Mouse (Mus musculus): ENCODE results near the gene Liph.
"Not testable (repeated sequence)": the region's sequence is repeated elsewhere in the genome, so short reads cannot be mapped to it uniquely, and the experiment has no call there.

Liph gene
- long read RNA-seq, experiment 1, result 0 reads
- long read RNA-seq, experiment 2, result 0 reads

DNA sequence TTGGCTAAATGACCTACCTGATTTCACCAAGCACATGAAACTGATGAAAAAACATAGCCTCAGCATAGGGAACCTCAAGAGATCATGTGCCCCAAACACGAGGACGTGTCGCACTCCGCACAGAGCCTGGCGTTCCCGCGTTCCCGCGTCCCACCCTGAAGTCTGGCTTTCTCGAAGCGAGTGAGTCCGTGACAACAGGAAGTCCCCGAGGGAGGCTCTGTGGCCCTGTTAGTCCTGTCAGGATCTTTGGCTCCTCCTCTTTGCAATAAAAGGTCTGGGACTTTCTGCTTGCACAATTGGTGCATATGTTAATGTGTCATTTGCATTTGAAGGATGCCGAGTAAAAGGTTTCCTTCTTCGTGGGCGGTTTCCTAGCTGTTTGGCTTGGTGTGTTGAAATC is at the start of gene Liph:
Liph (minus strand) TSS at position 360 of the 400 bp plus-strand sequence.
- intact Hi-C loops (cut with DNase I), result no loop called here

DNA sequence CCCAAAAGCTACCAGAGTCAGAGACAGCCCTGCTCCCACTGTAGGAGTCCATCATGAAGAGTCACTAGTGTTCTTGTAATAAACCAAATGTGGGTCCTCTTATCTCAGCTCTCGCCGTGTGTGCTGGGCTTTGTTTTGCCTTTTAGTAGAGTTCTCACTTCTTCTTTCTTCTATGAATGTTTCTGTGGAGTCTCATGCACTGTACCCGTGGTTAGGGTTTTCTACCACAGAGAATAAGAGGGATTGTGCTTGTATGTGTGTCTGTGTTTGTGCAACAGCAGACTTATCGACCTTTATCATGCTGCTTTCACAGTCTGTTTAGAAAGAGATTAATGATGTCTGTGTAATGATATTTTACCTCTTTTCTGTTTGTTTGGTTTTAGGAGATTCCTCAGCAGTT is 48.4 kb upstream of the Liph start:
- intact Hi-C loops (cut with DNase I), result no loop called here

DNA sequence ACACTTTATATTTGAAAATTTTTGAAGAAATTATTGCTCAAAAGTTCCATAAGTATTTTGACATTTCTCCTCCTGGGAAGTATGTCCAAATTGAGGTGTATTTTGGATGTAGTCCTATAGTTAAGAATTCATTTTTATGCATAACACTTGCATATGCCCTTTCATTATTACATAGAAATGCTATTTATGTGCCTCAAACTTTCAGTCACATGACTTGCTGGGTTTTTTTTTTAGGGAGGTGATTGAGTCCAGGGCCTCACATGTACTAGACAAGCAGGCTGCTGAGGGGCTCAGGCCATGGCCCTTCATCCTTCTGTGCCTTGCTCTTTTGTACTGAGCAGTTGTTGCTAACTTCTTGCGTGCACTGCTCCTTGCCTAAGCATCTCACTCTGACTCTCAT is 44.5 kb upstream of the Liph start:
- intact Hi-C loops (cut with DNase I), result no loop called here

DNA sequence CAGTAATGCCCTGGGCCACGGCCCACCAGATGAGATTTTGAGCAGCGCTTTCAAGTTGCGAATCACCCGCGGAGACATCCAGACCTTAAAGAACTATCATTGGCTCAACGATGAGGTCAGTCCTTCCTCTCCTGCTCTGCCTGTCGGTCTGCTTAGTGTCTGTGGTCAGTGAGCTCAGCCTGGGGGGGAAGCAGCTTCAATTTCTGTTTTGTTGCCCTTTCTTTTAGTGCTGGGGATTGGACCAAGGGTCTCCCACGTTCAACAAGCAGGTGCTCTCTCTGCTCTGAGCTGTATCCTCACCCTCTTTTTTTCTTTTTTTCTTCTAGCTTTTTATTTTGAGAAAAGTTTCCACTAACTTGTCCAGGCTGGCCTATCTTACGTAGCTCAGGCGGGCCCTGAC is 43.1 kb upstream of the Liph start:
- intact Hi-C loops (cut with DNase I), result no loop called here

DNA sequence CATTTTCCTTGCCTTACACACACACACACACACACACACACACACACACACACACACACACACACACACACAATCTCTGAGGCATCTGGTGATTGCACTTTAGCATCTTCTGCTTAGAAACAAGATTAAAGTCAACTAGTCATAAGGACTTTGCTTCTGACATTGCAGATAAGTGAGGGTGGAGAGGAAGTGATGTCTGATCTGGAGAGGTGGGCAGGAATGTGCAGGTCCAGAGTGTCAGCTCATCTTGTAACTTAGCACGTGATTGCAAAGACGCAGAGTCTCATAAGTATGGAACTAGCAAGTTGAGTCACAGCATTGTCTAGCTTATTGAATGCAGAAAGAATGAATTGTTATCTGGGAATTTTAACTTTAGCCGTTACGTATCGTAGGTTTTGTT is 32.0 kb upstream of the Liph start:
- intact Hi-C loops (cut with DNase I), result no loop called here

DNA sequence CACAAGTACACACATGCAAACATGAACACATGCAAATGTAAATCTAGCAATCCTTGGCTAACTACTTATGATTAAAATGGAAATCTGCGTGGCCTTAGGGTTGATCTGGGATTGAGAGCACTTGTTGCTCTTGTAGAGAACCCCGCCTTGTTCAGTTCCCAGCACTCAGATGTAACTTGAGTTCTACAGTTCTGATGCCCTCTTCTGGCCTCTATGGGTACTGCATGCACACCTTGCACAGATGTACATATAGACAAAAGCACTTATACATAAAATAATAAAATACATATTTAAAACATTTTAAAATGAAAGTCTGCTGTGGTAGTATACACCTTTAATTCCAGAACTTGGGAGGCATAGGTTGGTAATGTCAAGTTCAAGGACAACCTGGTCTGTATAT is 26.7 kb upstream of the Liph start:
- intact Hi-C loops (cut with DNase I), result no loop called here

DNA sequence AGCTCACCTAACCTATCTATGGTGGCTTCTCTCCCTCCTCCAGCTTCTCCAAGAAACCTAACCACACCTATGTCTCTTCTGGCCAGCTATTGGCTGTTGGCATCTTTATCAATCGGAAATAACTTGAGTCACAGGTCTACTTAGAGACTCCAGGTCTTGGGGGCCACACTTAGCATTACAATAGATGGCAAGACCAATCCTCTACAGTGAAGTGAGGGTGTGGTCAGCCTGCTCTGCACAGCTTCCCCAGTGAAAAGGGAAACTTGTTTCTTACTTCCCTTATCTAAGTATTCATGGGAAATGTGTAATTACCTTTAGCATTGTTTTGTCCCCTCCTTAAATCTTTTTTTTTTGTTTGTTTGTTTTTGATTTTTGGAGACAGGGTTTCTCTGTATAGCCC is 20.1 kb upstream of the Liph start:
- intact Hi-C loops (cut with DNase I), result loop anchor here (5.0 kb wide), 1 partner anchor 178 kb away; no protein-coding TSS in a partner anchor

DNA sequence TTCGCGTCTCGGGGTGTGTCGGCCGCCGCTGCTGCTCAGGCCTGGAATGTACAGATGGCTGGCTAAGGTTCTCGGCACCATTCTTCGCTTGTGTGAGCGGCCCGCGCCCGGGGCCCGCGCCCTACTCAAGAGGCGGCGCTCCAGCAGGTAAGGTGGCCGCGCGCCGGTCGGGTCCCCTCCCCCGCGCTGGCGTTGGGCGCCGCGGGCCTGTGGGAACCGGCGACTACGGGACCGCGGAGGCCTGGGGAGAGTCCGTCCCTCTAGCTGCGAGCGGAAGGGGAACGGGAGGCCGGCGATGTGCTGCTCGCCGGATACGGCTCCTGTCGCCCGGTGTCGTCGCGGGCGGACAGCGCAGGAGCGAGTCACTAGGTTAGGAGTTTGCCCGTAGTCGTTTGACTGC is 14.1 kb upstream of the Liph start:
- intact Hi-C loops (cut with DNase I), result no loop called here

DNA sequence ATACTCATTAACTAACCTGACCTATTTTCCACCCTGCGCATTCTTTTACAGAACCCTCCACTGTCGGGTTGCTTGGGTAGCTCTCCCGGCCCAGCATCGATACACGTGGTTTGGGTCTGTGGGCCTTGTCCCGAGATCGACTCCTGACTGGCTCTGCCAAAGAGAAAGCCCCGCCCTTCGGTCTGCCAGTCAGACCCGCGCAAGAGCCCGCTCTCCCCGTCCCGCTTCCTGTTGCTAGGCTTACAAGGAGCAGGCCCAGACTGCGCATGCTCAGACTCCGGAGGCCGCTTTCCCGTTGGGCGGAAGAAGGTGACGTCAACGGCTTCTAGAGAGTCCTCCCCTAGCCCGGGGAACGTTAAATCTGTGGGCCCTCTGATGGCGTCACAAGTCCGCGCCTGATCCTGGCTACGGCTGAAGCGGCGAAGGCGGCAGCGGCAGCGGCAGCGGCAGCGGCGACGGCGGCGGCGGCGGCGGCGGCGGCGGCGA is 13.7 kb upstream of the Liph start, which contains the start of gene Senp2:
Senp2 (plus strand) TSS at position 386 of the 486 bp plus-strand sequence.
- intact Hi-C loops (cut with DNase I), result no loop called here

DNA sequence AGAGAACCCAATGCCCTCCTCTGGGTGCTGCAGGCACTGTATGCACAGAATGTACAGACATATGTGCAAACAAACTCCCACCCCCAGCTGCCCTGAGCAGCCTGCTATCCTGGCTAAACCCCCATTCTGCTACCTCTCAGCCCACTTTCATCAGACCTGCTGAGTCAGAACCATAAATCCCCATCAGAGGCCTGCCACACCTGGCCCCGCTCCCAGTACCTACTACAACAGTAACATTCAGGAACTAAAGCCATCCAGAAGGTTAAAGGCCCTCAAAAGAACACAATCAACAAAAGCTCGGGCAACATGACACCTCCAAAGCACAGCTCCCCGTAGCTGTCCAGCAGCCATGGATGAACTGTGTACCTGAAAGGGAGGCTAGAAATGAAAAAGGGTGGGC is 6.1 kb upstream of the Liph start:
- intact Hi-C loops (cut with DNase I), result loop anchor here (2.0 kb wide), 1 partner anchor 49 kb away; no protein-coding TSS in a partner anchor

DNA sequence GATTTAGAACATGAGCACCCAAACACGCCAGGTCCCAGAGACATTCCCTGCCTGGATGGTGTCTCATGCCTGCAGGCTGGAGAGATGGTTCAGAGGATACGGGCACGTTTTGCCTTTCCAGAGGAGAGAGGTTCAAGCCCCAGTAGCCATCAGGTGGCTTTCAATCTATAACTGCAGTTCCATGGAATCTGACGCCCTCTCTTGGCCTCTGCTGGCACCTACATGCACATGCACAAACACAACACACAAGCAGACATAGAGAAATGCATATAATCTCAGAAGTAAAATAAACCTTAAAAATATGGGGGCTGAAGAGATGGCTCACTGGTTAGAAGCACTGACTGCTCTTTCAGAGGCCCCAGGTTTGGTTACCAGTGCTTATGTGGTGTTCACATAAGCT is 5.7 kb upstream of the Liph start:
- intact Hi-C loops (cut with DNase I), result loop anchor here (2.0 kb wide), 1 partner anchor 48 kb away; no protein-coding TSS in a partner anchor

DNA sequence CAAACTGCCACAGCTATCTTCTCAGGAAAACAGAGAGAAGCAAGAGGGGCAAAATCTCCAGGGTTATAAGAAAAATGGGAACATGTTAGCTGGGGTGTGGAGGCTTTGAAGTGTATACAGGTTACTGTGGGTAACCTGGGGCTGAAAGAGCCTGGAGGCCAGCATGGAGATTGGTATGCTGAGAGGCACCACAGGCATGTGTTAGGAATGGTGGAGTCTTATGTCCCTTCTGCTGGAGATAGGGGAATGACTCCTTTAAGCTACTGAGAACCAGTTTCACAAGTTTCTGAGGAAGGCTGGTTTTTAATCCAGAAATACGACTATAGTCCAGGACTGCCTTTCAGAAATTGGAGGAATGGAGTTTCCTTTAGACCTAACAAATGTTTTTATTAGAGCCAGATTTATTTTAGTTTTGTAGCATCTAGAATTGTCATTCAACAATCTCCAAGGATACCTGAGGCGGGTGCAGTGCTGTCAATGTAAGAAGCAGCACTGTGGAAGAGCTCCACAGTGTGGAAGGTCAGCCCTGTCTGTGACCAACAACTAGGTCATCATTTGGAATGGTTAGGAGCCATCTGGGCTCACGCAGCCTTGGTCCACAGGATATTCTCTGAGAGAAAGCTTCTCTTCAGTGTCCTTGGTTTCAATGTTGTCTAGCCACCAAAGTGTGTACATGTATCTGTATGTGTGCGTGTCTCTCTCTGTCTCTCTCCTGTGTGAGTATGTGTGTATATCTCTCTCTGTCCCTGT is 4.7 kb upstream of the Liph start:
- intact Hi-C loops (cut with DNase I), result loop anchor here (2.0 kb wide), 1 partner anchor 47 kb away; no protein-coding TSS in a partner anchor

DNA sequence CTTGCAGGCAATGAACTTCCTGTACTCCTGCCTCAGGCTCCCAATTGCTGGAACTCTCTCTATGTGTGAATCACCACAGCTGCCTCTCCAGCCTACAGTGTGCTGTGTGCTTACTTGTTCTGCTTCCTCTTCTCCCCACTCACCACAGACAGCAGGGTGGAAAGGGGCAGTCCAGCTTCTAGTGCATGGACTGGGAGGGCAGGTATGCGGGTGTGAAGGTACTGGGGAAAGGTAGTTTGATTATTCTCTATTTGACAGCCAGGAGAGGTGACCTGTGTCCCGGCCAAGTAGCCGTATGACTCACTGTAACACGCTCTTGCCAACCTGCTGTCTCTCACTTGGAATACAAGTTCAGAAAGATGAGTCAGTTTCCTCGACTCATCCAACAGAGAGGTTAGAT is 2.6 kb upstream of the Liph start:
- intact Hi-C loops (cut with DNase I), result no loop called here

DNA sequence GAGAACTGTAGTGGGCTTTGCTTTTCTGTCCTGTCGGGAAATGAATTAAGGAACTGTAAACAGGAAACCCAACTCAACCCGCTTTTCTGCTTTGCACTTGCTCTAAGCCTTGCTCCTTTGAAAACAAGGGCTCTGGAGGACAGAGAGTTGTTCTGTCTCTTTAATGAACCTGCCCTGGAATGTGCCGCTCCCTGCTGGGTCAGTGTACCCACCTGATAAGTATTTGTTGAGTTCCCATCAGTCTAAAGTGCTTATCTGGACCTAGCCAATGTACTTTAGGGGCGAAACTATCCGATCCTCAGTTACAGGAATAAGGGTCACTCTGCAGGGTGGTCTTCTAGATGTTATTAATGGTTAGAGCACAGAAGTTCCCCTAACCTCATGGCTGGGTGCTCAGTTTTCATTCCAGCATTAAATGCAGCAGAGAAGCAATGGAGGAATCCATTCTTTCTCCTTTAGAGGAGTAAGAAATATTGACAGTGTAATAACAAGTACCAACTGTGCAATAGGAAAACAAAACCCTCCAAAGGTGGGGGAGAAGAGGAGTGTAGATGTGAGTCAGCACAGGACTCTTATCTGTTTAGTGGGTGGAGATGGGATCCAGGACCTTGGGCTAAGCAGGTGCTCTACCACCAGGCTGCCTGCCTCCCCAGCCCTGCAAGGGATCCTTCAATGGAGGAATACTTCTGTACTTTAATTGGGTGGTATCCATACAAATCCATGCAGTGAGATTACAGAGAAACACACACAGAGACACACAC is 1.6 kb upstream of the Liph start:
- intact Hi-C loops (cut with DNase I), result no loop called here

DNA sequence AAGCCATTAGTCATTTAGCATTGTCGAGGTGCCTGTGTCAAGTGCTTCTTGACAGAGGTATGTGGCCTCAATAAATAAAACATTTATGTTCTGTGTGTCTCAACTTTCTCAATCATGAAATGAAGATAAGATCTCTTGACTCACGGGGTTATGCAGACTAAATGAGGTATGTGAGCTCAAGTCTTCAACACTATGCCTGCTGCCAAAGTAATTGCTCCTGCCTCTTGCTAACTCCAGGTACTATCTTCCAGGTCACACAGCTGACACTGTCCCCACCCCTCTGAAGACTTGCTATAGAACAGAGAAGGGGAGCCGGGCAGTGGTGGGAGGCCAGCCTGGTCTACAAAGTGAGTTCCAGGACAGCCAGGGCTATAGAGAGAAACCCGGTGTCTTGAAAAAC is 939 bp upstream of the Liph start:
- intact Hi-C loops (cut with DNase I), result no loop called here

DNA sequence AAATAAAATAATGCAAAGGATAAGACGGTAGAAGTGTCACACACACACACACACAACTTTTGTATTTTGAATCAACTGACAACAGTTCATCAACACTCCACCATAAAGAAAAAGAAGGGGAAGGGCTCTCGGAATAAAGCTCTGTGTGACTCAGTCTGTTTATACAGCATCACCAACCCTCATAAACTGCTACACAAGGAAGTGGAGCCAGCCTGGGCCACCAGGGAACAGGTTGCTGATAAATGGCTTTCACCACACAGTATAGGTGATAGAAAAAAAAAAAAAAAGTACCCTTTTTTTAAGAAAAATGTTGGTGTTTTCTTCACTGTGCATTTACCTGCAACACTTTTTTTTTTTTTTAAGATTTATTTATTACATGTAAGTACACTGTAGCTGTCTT is 3.7 kb downstream of the Liph start:
- intact Hi-C loops (cut with DNase I), result no loop called here

DNA sequence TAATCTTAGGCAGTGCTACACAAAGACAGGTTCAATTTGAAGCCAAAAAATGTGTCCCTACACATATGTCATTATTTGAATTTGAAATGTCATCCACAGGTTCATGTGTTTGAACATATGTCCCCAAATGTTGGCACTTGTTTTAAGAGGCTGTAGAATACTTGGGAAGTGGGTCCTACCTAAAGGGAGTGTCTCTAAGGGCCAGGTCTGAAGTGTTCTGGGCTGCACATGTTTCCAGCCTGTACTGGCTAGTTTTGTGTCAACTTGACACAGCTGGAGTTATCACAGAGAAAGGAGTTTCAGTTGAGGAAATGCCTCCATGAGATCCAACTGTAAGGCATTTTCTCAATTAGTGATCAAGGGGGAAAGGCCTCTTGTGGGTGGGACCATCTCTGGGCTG is 4.6 kb downstream of the Liph start:
- intact Hi-C loops (cut with DNase I), result not testable (repeated sequence)

DNA sequence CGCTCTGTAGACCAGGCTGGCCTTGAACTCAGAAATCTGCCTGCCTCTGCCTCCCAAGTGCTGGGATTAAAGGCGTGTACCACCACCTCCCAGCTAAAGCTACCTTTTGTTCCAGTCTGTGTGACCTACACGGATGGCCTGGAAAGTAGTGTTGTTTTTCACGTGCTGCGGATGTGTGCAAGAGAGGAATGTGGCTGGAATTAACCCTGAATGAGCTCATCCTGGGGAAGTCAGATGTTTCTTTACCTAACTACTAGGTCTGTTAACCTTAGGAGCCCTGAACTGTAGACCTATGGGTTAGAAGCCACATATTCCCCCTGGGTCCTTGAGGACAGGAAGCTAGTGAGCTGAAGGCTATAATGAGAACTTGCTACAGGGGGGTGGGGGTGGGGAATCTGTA is 7.5 kb downstream of the Liph start:
- intact Hi-C loops (cut with DNase I), result no loop called here

DNA sequence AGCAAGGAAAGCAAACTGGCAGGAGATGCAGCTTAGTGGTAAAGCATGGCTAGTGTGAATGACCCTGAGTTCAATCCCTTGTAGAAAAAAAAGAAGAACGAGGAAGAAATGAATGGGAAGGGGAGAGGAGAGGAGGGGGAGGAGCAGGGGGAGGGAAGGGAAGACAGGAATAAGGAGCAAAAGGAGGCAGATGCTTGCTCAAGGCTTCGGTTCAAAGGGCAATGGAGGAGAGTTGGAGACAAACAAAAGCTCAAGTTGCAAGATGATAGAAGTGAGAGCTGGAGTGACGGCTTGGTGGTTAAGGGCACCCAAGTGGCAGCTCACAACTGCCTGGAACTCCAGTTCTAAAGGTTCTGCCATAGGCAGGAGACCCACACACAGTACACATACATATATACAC is 9.3 kb downstream of the Liph start:
- intact Hi-C loops (cut with DNase I), result no loop called here

DNA sequence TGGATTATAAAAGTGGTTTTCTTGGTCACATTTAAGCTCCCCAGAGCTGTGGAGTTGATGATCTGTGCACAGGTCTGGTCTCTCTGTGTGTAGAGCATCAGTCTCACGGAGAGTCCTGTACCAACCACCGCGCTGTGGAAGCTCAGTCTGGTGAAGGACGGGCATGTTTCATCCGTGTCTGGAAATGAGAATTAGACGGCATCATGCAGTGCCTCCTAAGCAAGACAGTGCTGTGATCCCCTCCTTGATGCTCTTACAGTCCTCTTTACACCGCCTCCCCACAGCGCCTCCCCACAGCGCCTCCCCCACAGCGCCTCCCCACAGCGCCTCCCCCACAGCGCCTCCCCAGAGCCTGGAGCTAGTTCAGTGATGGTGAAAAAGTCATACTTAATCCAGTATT is 11.4 kb downstream of the Liph start:
- intact Hi-C loops (cut with DNase I), result no loop called here

DNA sequence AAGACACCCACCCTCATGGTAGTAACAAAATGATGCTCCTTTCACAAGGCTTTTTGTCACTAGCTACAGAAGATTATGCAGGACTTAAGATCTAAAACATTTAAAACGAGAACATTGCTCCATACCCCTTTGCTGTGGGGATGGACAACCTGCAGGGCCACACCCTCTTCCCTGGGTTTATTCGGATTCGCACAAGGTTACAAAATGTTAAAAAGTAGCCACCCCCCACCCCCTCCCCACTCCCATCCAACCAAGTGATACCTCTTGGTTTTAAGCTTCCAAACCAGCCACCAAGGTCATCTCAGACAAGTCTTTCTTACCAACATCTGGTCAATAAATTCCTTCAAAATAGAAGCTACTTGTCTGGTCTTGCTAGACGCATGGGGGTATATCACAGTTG is 11.9 kb downstream of the Liph start:
- intact Hi-C loops (cut with DNase I), result no loop called here

DNA sequence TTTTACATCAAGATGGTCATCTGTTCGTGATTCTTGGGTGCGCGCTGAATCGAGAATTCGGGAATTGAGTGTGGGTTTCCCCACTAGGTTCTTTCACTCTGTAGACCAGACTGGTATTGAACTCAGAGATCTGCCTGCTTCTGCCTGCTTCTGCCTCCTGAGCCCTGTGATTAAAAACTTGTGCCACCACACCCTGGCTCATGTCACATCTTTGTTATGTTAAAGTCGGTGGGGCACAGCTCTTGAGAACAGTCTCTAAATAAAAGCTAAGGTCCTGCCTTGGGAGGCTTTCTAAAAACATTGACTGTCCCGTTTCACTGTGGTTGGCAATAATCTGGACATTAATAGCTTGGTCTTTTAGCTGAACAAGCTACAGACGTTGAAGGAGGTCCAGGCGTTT is 12.3 kb downstream of the Liph start:
- intact Hi-C loops (cut with DNase I), result no loop called here
